Mouse (Mus musculus): Measurements from ENCODE around the gene Rgmb.

The Rgmb gene

DNA sequence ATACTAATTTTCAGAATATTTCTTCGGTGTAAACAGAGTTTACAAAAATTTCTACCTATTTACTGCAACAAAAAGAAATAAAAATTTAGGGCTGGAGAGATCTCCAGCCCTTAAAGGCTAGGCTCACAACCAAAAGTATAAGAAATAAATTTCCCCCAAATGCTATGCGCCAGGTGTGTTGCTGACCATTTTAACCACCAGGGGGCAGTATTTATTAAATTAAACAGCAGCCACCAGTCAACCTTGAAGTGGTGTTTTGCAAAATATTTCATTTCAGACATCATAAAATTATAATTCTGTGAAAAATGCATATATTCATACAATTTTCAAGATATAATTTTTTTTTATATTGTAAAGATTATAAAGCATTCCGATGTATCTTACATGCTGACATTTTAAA is 43.8 kb downstream of the Rgmb start:
- in situ Hi-C loops (cut with MboI; ENCODE audit: low sequenced_read_pairs) = no loop called here

DNA sequence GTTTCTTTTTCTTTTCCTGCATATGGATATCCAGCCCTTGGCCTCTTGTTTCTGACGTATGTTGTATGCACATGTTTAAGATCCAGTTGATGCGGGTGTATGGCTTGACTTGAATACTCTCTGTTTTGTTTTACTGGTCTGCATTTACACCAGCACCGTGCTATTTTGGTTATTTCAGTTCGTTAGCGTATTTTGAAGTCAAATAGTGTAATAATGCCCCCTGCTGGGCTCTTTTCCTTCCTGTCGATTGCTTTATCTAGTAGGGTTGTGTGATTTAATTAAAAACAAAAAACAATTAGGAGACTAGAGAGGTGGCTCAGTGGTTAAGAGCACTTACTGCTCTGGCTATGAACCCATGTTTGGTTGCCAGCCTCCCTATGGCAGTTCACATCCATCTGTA is 52.9 kb downstream of the Rgmb start:
- in situ Hi-C loops (cut with MboI; ENCODE audit: low sequenced_read_pairs) = no loop called here

DNA sequence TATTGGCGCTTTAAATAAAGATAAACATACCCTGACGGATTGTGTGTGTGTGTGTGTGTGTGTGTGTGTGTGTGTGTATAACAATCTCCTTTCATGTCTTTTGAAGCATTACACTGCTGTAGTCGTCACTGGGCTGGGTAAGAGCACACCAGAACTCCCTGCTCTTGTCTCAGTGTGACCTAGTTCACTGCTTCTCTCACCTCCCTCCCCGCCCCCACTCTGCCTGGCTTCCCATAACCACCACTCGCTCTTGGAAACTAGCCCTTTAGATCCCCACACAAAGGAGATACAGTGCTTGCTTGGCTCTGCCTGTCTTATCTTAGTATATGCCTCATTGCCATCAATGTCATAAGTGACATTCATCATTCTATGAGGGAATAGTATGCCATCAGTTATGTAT is 54.5 kb downstream of the Rgmb start:
- in situ Hi-C loops (cut with MboI; ENCODE audit: low sequenced_read_pairs) = no loop called here

- in situ Hi-C loops (cut with MboI; ENCODE audit: low sequenced_read_pairs) = loop anchor here (25.0 kb wide), 1 partner anchor 712 kb away; no protein-coding TSS in a partner anchor
These were observed 56.1 kb downstream of the Rgmb start for GRCm38 (mm10) chr17:15774565-15775215.

GRCm38 (mm10) chr17:15773956-15774355 is 56.9 kb downstream of the Rgmb start:
- in situ Hi-C loops (cut with MboI; ENCODE audit: low sequenced_read_pairs) = loop anchor here (25.0 kb wide), 1 partner anchor 712 kb away; no protein-coding TSS in a partner anchor

GRCm38 (mm10) chr17:15769081-15769724 is 61.6 kb downstream of the Rgmb start:
- in situ Hi-C loops (cut with MboI; ENCODE audit: low sequenced_read_pairs) = loop anchor here (25.0 kb wide), 1 partner anchor 707 kb away; no protein-coding TSS in a partner anchor

DNA sequence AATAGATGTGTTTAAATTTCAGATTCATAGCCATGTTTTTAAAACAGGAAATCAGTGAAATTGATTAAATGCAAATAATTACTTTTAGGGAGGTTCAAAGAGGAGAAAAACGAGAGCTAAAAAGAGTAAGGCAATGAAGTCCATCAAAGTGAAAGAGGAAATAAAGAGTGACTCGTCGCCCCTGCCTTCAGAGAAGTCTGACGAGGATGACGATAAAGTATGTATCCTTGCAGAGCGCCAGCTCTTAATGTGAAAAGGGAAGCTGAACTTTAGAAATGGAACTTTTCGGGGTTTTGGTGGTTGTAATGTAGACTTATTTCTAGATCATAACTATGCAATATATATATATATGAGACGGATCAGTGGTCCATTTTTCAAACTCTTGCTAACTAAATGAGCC is 69.6 kb downstream of the Rgmb start:
- in situ Hi-C loops (cut with MboI; ENCODE audit: low sequenced_read_pairs) = loop anchor here (25.0 kb wide), 1 partner anchor 699 kb away; no protein-coding TSS in a partner anchor
